In genomic region chr17:83077737-83078600, GRCm38 (mm10) we compare ENCODE assay signal across 9 mouse cellular contexts.
DNase-seq lines count a peak whose midpoint lies in the region; ATAC-seq lines count a peak whose summit lies in the region.
"Had no signal": no experiment of that assay in that cellular context is flagged by ENCODE, and none has a peak within 500 bp of the region (broad histone marks: within the 10 kb centered on the region; RNA-seq: fewer than 3 reads in every experiment).

No protein-coding gene starts in this region.

- no peak for DNase-seq in heart, adult 9 months (ENCODE audit: low spot score in 2 of 2)
- peak; percentile 67 for DNase-seq in adrenal gland, postnatal 25 days
- no peak for DNase-seq in intestine, embryonic 14.5 days (ENCODE audit: low spot score)
- peak; percentile 20 to 39 for DNase-seq in lung, postnatal 4 days
- DNase-seq in layer of hippocampus, adult 11-12 months (ENCODE audit: low spot score): no peak
- no peak for DNase-seq in right cerebral cortex, postnatal 14 days
- DNase-seq in cerebellum, adult 9-11 months: no peak
- DNase-seq: gastrocnemius, postnatal 25 days had no signal

- no peaks in the 10 kb centered on the region for H3K27me3 ChIP-seq in heart, embryonic 14.5 days (ENCODE audit: control insufficient read depth, insufficient read depth, low read length)
- no peaks in the 10 kb centered on the region for H3K27me3 ChIP-seq in intestine, embryonic 14.5 days (replicated peaks; ENCODE audit: control insufficient read depth, insufficient read depth, low read length)

- WGBS in heart, embryonic 14.5 days: 12% methylated on average over 17 of the region's 17 CpGs
- 38% methylated on average over 17 of the region's 17 CpGs for WGBS in intestine, embryonic 14.5 days

- H3K27ac ChIP-seq in heart, embryonic 14.5 days (replicated peaks in 1 of 2; ENCODE audit: control insufficient read depth in 1 of 2, insufficient read depth in 1 of 2, low read depth in 2 of 2, low read length in 2 of 2): peak overlapping the region; percentile 54 to 57
- peak overlapping the region; percentile 51 for H3K27ac ChIP-seq in intestine, embryonic 14.5 days (ENCODE audit: low read depth)

- peak overlapping the region; percentile 14 for H3K9ac ChIP-seq in heart, embryonic 14.5 days (ENCODE audit: low read length)
- H3K9ac ChIP-seq in intestine, embryonic 14.5 days (ENCODE audit: low read length): no peak overlapping the region

- H3K4me2 ChIP-seq in heart, embryonic 14.5 days (ENCODE audit: low read length): peak overlapping the region; percentile 52
- H3K4me2 ChIP-seq in intestine, embryonic 14.5 days (ENCODE audit: low read length): peak overlapping the region; percentile 22; the same call in 1 of the 2 replicates

- ATAC-seq in heart, embryonic 14.5 days (ENCODE audit: insufficient number of reproducible peaks, insufficient read depth, low FRiP score, low read depth): no peak
- no peak for ATAC-seq in intestine, embryonic 14.5 days (replicated peaks; ENCODE audit: low FRiP score, low TSS enrichment, low read depth)

- no peaks in the 10 kb centered on the region for H3K36me3 ChIP-seq in heart, embryonic 14.5 days (ENCODE audit: control insufficient read depth, insufficient read depth, low read length)
- H3K36me3 ChIP-seq in intestine, embryonic 14.5 days (ENCODE audit: control insufficient read depth, insufficient read depth, low read length): no peaks in the 10 kb centered on the region

- H3K9me3 ChIP-seq in heart, embryonic 14.5 days (ENCODE audit: control insufficient read depth, low read length): peaks cover 4% of the 10 kb centered on the region; the same call in 1 of the 2 replicates
- H3K9me3 ChIP-seq in intestine, embryonic 14.5 days (ENCODE audit: control insufficient read depth, low read length): 0 out of 2 replicates have a peak, but pooled peaks cover 4% of the 10 kb centered on the region

- peaks cover 21 to 23% of the 10 kb centered on the region in 2 experiments for H3K4me1 ChIP-seq in heart, embryonic 14.5 days (ENCODE audit: control insufficient read depth in 2 of 2, insufficient read depth in 2 of 2, low read length in 2 of 2)
- H3K4me1 ChIP-seq in intestine, embryonic 14.5 days (replicated peaks; ENCODE audit: control insufficient read depth, insufficient read depth, low read length): peaks cover 25% of the 10 kb centered on the region

- peak overlapping the region in 1 of 2 experiments; percentile 10; a peak in 2 of 4 replicates for H3K4me3 ChIP-seq in heart, embryonic 14.5 days (ENCODE audit: control insufficient read depth in 1 of 2, insufficient read depth in 1 of 2, low read depth in 1 of 2, low read length in 2 of 2)
- no peak overlapping the region for H3K4me3 ChIP-seq in intestine, embryonic 14.5 days (ENCODE audit: low read depth, low read length)

Comparison
In these comparisons a context has a peak if more than half of its experiments do, and no peak if none do; other contexts are left out.
1. DNase-seq: peak in adrenal gland, postnatal 25 days (single experiment) and lung, postnatal 4 days (2 of 2); none in heart, adult 9 months (0 of 2), intestine, embryonic 14.5 days (single experiment), layer of hippocampus, adult 11-12 months (single experiment), right cerebral cortex, postnatal 14 days (single experiment) and cerebellum, adult 9-11 months (single experiment).